Mouse (Mus musculus): ENCODE results near the gene Ppp1r15b. TPM values are rescaled to one million over a fixed set of nuclear protein-coding genes. Genes with fewer than 3 reads are reported as not detected.

Gene Ppp1r15b
- polyA plus RNA-seq, 1 experiment = 19.7 TPM

GRCm38 (mm10) chr1:133129471-133130221, 1.3 kb upstream of the Ppp1r15b start:
- Histone ChIP-seq H3K4me3 (ENCODE audit: extremely low read depth, insufficient read depth, insufficient read length) (peak overlapping the region; percentile 28; the same call in 1 of the 2 replicates), H3K27ac (ENCODE audit: insufficient read depth, low read length) (peak overlapping the region; percentile 57), H3K4me1 (ENCODE audit: control insufficient read depth, insufficient read depth, insufficient read length) (no peaks in the 10 kb centered on the region), H3K36me3 (ENCODE audit: control insufficient read depth, insufficient read depth, low read length) (peaks cover 9% of the 10 kb centered on the region), H3K27me3 (ENCODE audit: control insufficient read depth, insufficient read depth, low read length) (no peaks in the 10 kb centered on the region)
- WGBS = 71% methylated on average over 16 of the region's 16 CpGs
- TF ChIP-seq CTCF (IDR thresholded peaks at IDR 0.05; ENCODE audit: extremely low read depth, insufficient read depth, insufficient read length, insufficient replicate concordance) (no peak), POLR2A (IDR thresholded peaks at IDR 0.05; ENCODE audit: low read depth, low read length) (no peak)
- DNase-seq (ENCODE audit: low read depth in 1 of 2, low spot score in 2 of 2) = no peak

DNA sequence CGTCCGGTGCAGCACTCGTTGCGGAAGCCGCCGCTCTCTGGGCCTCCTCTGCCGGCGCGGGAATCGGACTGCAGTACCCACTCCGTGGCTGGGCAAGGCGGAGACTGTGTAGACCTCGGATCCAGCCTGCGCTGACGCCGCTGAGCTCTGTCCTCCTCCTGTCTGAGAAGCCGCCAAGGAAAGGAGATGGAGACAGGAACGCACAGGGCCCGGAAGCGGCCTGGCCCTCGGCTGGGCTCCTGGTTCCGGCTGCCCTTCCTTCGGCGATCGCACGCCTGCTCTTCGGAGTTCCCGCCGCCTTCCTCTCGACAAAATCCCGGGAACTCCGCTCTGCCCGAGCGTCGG, 590 bp downstream of the Ppp1r15b start:
- Histone ChIP-seq H3K4me3 (ENCODE audit: extremely low read depth, insufficient read depth, insufficient read length) (peak overlapping the region; percentile 93), H3K36me3 (ENCODE audit: control insufficient read depth, insufficient read depth, low read length) (peaks cover 9% of the 10 kb centered on the region), H3K27me3 (ENCODE audit: control insufficient read depth, insufficient read depth, low read length) (no peaks in the 10 kb centered on the region), H3K4me1 (ENCODE audit: control insufficient read depth, insufficient read depth, insufficient read length) (no peaks in the 10 kb centered on the region), H3K27ac (ENCODE audit: insufficient read depth, low read length) (peak overlapping the region; percentile 99)
- no peak for DNase-seq (ENCODE audit: low read depth in 1 of 2, low spot score in 2 of 2)
- WGBS = under 1% methylated on average over 35 of the region's 35 CpGs
- TF ChIP-seq CTCF (IDR thresholded peaks at IDR 0.05; ENCODE audit: extremely low read depth, insufficient read depth, insufficient read length, insufficient replicate concordance) (no peak), POLR2A (IDR thresholded peaks at IDR 0.05; ENCODE audit: low read depth, low read length) (no peak)

DNA sequence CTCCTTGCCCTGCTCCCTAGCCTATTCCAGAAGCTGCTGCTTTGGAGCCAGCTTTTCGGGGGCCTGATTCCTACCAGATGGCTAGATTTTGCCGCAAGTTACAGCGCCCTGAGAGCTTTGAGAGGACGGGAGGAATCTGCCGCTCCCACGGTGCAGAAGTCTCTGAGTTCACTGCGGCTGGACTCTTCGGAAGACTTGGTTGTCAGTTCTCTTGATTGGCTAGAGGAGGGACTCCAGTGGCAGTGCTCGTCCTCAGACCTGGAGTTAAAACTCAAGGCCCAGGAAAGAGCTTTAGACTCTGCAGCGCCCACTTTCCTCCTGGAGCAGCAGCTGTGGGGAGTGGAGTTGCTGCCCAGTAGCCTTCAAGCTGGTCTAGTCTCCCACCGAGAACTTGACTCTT, 993 bp downstream of the Ppp1r15b start:
- TF ChIP-seq POLR2A (IDR thresholded peaks at IDR 0.05; ENCODE audit: low read depth, low read length) (no peak), CTCF (IDR thresholded peaks at IDR 0.05; ENCODE audit: extremely low read depth, insufficient read depth, insufficient read length, insufficient replicate concordance) (no peak)
- Histone ChIP-seq H3K27me3 (ENCODE audit: control insufficient read depth, insufficient read depth, low read length) (no peaks in the 10 kb centered on the region), H3K4me3 (ENCODE audit: extremely low read depth, insufficient read depth, insufficient read length) (peak overlapping the region; percentile 93), H3K36me3 (ENCODE audit: control insufficient read depth, insufficient read depth, low read length) (peaks cover 13% of the 10 kb centered on the region), H3K27ac (ENCODE audit: insufficient read depth, low read length) (peak overlapping the region; percentile 99), H3K4me1 (ENCODE audit: control insufficient read depth, insufficient read depth, insufficient read length) (no peaks in the 10 kb centered on the region)
- WGBS = under 1% methylated on average over 11 of the region's 11 CpGs
- DNase-seq (ENCODE audit: low read depth in 1 of 2, low spot score in 2 of 2) = peak in 1 of 2 experiments; percentile 11

GRCm38 (mm10) chr1:133132388-133133326, 1.7 kb downstream of the Ppp1r15b start:
- 1% methylated on average over 26 of the region's 26 CpGs for WGBS
- TF ChIP-seq CTCF (IDR thresholded peaks at IDR 0.05; ENCODE audit: extremely low read depth, insufficient read depth, insufficient read length, insufficient replicate concordance) (no peak), POLR2A (IDR thresholded peaks at IDR 0.05; ENCODE audit: low read depth, low read length) (no peak)
- peak in 1 of 2 experiments; percentile 8 for DNase-seq (ENCODE audit: low read depth in 1 of 2, low spot score in 2 of 2)
- Histone ChIP-seq H3K27ac (ENCODE audit: insufficient read depth, low read length) (peak overlapping the region; percentile 99), H3K27me3 (ENCODE audit: control insufficient read depth, insufficient read depth, low read length) (no peaks in the 10 kb centered on the region), H3K4me1 (ENCODE audit: control insufficient read depth, insufficient read depth, insufficient read length) (no peaks in the 10 kb centered on the region), H3K4me3 (ENCODE audit: extremely low read depth, insufficient read depth, insufficient read length) (peak overlapping the region; percentile 93), H3K36me3 (ENCODE audit: control insufficient read depth, insufficient read depth, low read length) (peaks cover 19% of the 10 kb centered on the region)

- Histone ChIP-seq H3K4me1 (ENCODE audit: control insufficient read depth, insufficient read depth, insufficient read length) (no peaks in the 10 kb centered on the region), H3K27me3 (ENCODE audit: control insufficient read depth, insufficient read depth, low read length) (no peaks in the 10 kb centered on the region), H3K36me3 (ENCODE audit: control insufficient read depth, insufficient read depth, low read length) (peaks cover 25% of the 10 kb centered on the region), H3K27ac (ENCODE audit: insufficient read depth, low read length) (peak overlapping the region; percentile 99; the same call in 1 of the 2 replicates), H3K4me3 (ENCODE audit: extremely low read depth, insufficient read depth, insufficient read length) (peak overlapping the region; percentile 93)
- WGBS = 5% methylated on average over 2 of the region's 2 CpGs
- no peak for DNase-seq (ENCODE audit: low read depth in 1 of 2, low spot score in 2 of 2)
- TF ChIP-seq CTCF (IDR thresholded peaks at IDR 0.05; ENCODE audit: extremely low read depth, insufficient read depth, insufficient read length, insufficient replicate concordance) (no peak), POLR2A (IDR thresholded peaks at IDR 0.05; ENCODE audit: low read depth, low read length) (no peak)
Measured at GRCm38 (mm10) chr1:133133425-133133824, 2.5 kb downstream of the Ppp1r15b start.

DNA sequence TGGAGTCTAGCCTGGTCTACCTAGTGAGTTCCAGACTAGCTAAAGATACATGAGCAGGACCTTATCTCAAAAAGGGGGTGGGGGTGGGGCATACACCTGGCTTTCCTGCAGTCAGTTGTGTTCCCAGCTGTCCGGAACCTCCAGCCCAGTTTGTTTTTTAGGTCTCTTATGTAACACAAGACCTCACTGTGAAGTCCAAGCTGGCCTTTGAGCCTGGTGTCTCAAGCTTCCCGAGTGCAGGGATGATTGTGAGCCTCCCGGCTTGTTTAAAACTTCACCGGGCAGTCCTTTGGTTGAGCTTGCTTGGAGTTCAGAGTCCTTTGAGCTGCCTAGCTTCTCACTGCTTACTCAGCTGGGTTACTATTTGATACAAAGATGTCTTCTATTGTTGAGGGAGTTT, 3.1 kb downstream of the Ppp1r15b start:
- TF ChIP-seq CTCF (IDR thresholded peaks at IDR 0.05; ENCODE audit: extremely low read depth, insufficient read depth, insufficient read length, insufficient replicate concordance) = no peak
- TF ChIP-seq POLR2A (IDR thresholded peaks at IDR 0.05; ENCODE audit: low read depth, low read length) = no peak
- peaks cover 31% of the 10 kb centered on the region for H3K36me3 ChIP-seq (ENCODE audit: control insufficient read depth, insufficient read depth, low read length)
- H3K27ac ChIP-seq (ENCODE audit: insufficient read depth, low read length) = peak overlapping the region; percentile 40; the same call in 1 of the 2 replicates
- 3% methylated on average over 4 of the region's 4 CpGs for WGBS
- peak overlapping the region; percentile 67 for H3K4me3 ChIP-seq (ENCODE audit: extremely low read depth, insufficient read depth, insufficient read length)
- H3K27me3 ChIP-seq (ENCODE audit: control insufficient read depth, insufficient read depth, low read length) = no peaks in the 10 kb centered on the region
- no peaks in the 10 kb centered on the region for H3K4me1 ChIP-seq (ENCODE audit: control insufficient read depth, insufficient read depth, insufficient read length)
- no peak for DNase-seq (ENCODE audit: low read depth in 1 of 2, low spot score in 2 of 2)

All from spleen, adult 2 months (tissue).